Mouse (Mus musculus): ENCODE results near the gene Hist3h2ba.

The Hist3h2ba gene

GRCm38 (mm10) chr11:58938322-58939087, 10.2 kb upstream of the Hist3h2ba start, which contains the start of gene Rnf187:
Gene Rnf187, minus strand, starts transcription at chr11:58938916.
- peak; percentile 88 to 93 for DNase-seq (ENCODE audit: low spot score in 2 of 2)

DNA sequence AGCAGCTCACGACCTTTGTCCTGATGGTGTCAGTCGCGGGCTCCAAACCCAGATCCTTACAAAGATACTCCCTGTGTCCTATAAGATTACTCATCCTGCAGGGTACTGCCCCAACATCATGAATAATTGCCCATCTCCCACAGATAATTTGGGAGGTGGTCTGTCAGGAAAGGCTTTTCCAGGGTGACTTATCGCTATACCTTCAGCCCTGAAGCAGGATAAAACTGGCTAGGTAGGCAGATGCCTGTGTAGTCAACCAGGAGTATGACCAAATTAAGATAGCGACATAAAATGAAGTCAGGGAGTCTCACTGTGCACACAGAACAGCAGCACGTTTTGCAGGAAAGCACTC, 9.7 kb upstream of the Hist3h2ba start:
- no peak for DNase-seq (ENCODE audit: low spot score in 2 of 2)

DNA sequence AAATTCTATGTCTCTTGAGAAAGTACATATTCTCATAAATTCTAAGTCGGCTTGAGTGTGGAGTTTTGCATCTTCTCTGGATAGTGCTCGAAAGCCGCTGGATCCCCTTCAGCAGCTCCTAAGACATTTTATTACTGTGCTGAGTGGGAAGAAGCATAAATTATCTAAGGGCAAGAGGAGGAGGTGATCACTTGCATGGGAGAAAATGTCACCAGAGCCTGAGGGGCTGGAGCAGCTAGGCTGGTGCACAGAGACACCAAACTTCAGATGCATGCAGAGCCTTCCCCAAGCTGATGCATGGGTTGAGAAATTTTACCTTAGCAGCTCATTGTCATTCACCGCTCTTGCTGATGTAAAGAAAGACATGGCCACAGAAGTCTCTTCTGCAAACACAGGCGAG, 4.6 kb upstream of the Hist3h2ba start:
- no peak for DNase-seq (ENCODE audit: low spot score in 2 of 2)

DNA sequence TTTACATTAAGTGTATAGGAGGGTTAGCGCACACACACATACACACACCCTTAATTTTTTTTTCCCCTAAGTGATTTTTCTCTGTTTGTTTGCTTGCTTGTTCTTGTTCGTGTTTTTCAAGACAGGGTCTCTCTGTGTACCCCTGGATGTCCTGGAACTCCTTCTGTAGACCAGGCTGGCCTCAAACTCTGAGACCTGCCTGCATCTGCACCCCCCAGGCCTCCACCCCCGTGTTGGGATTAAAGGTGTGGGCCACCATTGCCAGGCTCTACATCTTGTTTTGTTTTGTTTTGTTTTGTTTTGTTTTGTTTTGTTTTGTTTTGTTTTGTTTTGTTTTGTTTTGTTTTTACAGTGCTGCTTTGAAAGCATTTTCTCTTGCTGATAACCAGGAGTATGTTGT, 1.4 kb upstream of the Hist3h2ba start:
- DNase-seq (ENCODE audit: low spot score in 2 of 2): no peak

GRCm38 (mm10) chr11:58947798-58948528, 757 bp upstream of the Hist3h2ba start:
- peak; percentile 50 to 65 for DNase-seq (ENCODE audit: low spot score in 2 of 2)

- peak in 1 of 2 experiments; percentile 48 for DNase-seq (ENCODE audit: low spot score in 2 of 2)
Observed at GRCm38 (mm10) chr11:58949480-58950431, 1.0 kb downstream of the Hist3h2ba start.

DNA sequence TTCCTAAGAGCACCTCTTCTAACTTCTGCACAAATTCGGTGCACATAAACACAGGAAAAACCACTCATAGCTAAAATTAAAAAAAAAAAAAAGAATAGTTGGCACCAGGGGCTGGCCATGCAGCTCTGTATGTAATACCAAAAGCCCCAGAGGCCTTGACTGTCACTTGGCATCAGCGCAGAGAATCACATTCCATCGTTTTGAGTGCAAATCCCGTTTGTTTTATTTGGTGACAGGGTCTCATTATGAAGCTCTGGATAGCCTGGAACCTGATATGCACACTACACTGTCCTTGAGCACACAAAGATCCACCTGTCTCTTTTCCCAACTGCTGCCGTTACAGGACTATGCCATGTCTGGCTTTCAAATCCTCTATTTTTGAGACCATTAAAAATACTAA, 2.5 kb downstream of the Hist3h2ba start:
- no peak for DNase-seq (ENCODE audit: low spot score in 2 of 2)

- peak; percentile 69 to 75 for DNase-seq (ENCODE audit: low spot score in 2 of 2)
Observed at GRCm38 (mm10) chr11:58953351-58954169, 4.8 kb downstream of the Hist3h2ba start.

DNA sequence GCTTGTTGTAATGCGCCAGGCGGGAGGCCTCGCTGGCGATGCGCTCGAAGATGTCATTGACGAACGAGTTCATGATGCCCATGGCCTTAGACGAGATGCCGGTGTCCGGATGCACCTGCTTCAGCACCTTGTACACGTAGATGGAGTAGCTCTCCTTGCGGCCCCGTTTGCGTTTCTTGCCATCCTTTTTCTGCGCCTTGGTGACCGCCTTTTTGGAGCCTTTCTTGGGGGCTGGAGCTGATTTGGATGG, 5.4 kb downstream of the Hist3h2ba start:
- DNase-seq (ENCODE audit: low spot score in 2 of 2): peak in 1 of 2 experiments; percentile 87

DNA sequence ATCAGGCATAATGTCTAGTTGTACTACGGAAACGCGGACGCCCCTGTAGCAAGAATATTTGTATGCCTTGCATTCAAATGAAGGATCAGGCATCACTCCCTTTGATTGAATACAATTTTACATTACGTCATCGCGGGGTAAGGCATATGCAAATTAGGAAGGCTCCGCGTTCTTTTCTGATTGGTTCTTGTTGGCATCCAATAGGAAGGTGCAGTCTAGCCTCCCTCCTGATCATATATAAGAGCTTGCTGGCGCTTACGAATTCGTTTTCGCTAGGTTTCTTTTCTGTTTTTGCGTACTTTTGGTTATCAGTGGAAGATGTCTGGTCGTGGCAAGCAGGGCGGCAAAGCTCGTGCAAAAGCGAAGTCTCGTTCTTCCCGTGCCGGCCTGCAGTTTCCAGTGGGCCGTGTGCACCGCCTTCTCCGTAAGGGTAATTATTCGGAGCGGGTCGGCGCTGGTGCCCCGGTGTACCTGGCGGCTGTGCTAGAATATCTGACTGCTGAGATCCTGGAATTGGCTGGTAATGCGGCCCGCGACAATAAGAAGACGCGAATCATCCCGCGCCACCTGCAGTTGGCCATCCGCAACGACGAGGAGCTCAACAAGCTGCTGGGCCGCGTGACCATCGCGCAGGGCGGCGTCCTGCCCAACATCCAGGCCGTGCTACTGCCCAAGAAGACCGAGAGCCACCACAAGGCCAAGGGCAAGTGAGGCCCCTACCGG, 5.9 kb downstream of the Hist3h2ba start, which contains the start of the genes Hist3h2a and Trim17:
TSS of gene Hist3h2a (plus strand) at position 266 of the 723 bp plus-strand sequence.
TSS of gene Trim17 (plus strand) at position 266 of the 723 bp plus-strand sequence.
- DNase-seq (ENCODE audit: low spot score in 2 of 2): peak; percentile 86 to 90

DNA sequence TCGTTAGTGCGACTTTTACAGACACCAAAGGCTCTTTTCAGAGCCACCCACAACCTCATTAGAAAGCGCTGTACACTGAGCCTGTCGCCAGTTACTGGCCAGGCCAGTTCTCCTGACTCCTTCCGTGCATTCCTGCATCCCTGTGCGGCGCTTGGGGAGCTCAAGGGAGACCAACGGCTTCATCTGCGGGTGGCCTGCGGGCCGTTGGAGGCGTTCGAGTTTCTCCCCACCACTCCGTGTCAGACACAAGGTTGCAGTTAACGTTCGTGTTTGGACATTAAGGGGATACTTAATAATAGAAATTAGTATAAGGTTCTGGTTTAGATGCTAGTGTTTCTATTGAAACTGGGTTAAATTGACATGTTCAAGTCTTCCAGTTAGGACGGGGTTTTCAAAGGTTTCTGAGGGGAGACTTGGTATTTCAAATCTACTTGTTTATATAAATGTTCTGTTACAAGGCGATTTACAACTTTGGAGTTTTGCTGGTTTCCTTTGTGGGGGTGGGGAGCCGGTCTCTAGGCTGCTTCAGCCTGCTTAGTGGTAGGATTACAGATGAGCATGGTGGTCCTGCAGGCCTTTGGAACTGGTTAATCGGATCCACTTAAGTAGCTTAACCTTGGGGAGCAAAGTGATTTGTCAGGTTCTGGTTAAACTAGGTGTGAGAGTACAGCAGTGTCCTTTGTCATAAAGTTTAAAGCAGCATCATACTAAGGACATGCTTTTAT, 6.6 kb downstream of the Hist3h2ba start:
- no peak for DNase-seq (ENCODE audit: low spot score in 2 of 2)

DNA sequence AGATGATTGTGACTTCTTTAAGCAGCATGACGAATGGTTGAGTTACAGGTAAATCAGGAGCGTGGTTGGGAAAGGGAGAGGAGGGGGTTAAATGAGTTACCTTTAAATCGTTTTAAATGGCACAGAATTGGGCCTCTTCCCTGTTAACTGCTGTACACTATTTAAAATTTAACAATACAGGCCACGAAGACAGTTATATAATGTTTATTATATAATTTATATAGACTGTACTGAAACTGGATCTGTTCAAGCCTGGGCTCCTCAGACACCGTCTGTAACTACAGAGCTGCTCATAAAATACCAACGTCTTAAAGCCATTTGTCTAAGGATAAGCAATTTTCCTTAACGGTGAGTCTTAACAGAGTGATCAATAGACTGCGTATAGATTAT, 7.1 kb downstream of the Hist3h2ba start:
- DNase-seq (ENCODE audit: low spot score in 2 of 2): no peak

DNA sequence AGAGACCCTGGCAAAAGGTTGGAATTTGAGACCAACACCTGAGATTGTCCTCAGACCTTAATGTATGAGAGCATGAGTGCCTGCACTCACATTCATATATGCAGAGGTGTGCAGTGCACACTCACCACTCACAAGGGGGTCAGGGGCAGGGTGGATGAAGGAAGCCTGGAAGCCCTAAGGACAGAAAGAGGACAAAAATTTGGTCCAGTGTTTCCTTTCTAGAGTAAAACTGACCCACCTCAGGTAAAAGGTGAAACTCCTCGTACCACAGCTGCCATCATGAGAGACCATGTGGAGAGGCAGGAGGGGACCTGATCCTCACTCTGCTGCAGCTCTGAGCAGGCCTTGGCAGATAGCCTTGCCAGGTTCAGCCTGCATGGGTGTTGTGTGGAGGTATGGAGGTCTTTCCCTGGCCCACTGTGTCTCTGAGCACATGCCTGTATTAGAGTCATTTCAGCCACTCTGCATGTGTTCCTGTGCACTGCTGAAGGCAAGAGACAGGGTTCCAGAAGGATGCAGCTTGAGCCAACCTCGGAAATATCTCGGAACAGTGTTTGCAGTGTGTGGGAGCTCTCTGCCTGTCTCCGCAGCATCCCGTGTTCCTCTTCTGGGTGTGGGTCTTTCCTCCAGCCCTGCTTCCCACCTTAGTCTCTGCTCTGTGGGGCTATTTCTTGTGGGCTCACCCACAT, 8.7 kb downstream of the Hist3h2ba start:
- DNase-seq (ENCODE audit: low spot score in 2 of 2): no peak

GRCm38 (mm10) chr11:58958536-58958935, 9.8 kb downstream of the Hist3h2ba start:
- no peak for DNase-seq (ENCODE audit: low spot score in 2 of 2)

- DNase-seq (ENCODE audit: low spot score in 2 of 2): no peak
Observed at GRCm38 (mm10) chr11:58959186-58959825, 10.6 kb downstream of the Hist3h2ba start.

GRCm38 (mm10) chr11:58959921-58960465, 11.3 kb downstream of the Hist3h2ba start:
- DNase-seq (ENCODE audit: low spot score in 2 of 2): peak; percentile 86 to 89

- DNase-seq (ENCODE audit: low spot score in 2 of 2): no peak
Observed at GRCm38 (mm10) chr11:58961364-58962177, 12.9 kb downstream of the Hist3h2ba start.

GRCm38 (mm10) chr11:58963543-58963942, 14.8 kb downstream of the Hist3h2ba start:
- DNase-seq (ENCODE audit: low spot score in 2 of 2): peak in 1 of 2 experiments; percentile 68
